Mouse (Mus musculus): ENCODE measurements around the gene Cnnm2.
"Not testable (repeated sequence)": the region's sequence is repeated elsewhere in the genome, so short reads cannot be mapped to it uniquely, and the experiment has no call there.

DNA sequence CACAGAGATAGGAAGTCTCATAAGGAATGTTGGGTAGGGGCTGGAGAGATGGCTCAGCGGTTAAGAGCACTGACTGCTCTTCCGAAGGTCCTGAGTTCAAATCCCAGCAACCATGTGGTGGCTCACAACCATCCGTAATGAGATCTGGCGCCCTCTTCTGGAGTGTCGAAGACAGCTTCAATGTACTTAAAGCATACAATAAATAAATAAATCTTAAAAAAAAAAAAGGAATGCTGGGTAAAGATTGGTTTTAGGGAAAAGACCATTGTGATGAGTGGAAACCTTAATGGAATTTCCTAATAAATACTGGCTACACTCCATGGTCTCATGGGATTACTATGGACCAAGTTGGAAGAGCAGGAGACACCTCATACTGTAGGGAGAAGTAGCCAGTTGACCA lies 28.7 kb upstream of the Cnnm2 start:
- not testable (repeated sequence) for TF ChIP-seq GATA1 (IDR thresholded peaks at IDR 0.05; ENCODE audit: borderline replicate concordance, low read length); FLI1 (IDR thresholded peaks at IDR 0.05; ENCODE audit: low read length)
